Mouse (Mus musculus) cortical plate, adult 2 months (tissue): ENCODE data around the gene Draxin.

Source experiments
- CTCF ChIP-seq: fragments of 200-500 bp; IDR thresholded peaks from 2 replicates; pipeline ENCODE4 v1.5.1; 2011; ENCODE audit warnings: mild to moderate bottlenecking, control low read depth, low read length; ENCODE audit not compliant: insufficient read depth; ENCODE audit errors: extremely low read depth
- POLR2A ChIP-seq: fragments of 200-500 bp; IDR thresholded peaks from 2 replicates; pipeline ENCODE4 v1.6.1; 2011; ENCODE audit warnings: mild to moderate bottlenecking, low read length, control low read depth; ENCODE audit not compliant: insufficient read depth; ENCODE audit errors: extremely low read depth

DNA sequence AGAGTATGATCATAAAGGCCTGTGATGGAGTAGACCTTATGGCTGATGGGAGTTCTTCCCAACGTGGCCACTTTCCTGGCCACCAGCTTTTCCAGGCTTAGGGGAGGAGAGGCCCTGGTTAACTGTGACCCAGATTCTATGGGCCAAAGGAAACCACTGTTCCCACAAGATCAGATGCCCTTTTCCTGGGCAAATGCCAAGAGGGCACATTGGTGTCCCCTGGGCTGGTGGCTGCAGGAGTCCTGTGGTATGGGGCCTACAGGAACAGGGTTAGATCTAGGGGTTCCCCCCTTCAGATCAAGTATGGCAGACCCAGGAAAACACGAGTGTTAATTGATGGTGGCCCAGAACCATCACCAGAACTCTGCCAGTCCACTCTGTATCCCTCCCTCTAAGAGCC, 17.2 kb upstream of the Draxin start:
- TF ChIP-seq POLR2A (no peak), CTCF (no peak)
